Mouse (Mus musculus): ENCODE data around the gene Tssk2.

Gene Tssk2

GRCm38 (mm10) chr16:17949421-17949877 lies 51.0 kb downstream of the Tssk2 start:
- DNase-seq (ENCODE audit: low read depth), result peak; percentile 75

All from 416B (cell line).